Mouse (Mus musculus) heart, embryonic 11.5 days (tissue): Measurements from ENCODE around the gene Prrg4. TPM values are rescaled to one million over a fixed set of nuclear protein-coding genes. Genes with fewer than 3 reads are reported as not detected.
"Not testable (repeated sequence)": the region's sequence is repeated elsewhere in the genome, so short reads cannot be mapped to it uniquely, and the experiment has no call there.

Experiments
- ATAC-seq: fragments of 200-750 bp; cut with Nextera tagmentation; replicated peaks from 2 replicates; pipeline ENCODE4 v1.8.0; 2017; ENCODE audit warnings: moderate library complexity; ENCODE audit not compliant: insufficient number of reproducible peaks, low FRiP score, low TSS enrichment
- H3K27ac ChIP-seq: fragments of 300-500 bp; sonication (generic); 2 replicates; pipeline ENCODE4 v1.5.1; 2014; ENCODE audit warnings: mild to moderate bottlenecking, low read depth, low read length
- H3K27me3 ChIP-seq: fragments of 300-500 bp; sonication (generic); 2 replicates; pipeline ENCODE4 v1.6.1; 2014; ENCODE audit warnings: mild to moderate bottlenecking, low read length, mixed read lengths; ENCODE audit not compliant: control insufficient read depth, insufficient read depth
- H3K36me3 ChIP-seq: fragments of 300-500 bp; sonication (generic); 2 replicates; pipeline ENCODE4 v1.6.1; 2014; ENCODE audit warnings: mild to moderate bottlenecking, low read length, moderate library complexity, mixed read lengths; ENCODE audit not compliant: control insufficient read depth, insufficient read depth
- H3K4me1 ChIP-seq: fragments of 300-500 bp; sonication (generic); 2 replicates; pipeline ENCODE4 v1.6.1; 2014; ENCODE audit warnings: low read length; ENCODE audit not compliant: control insufficient read depth, insufficient read depth
- H3K4me2 ChIP-seq: fragments of 300-500 bp; sonication (generic); 2 replicates; pipeline ENCODE4 v1.6.1; 2014; ENCODE audit warnings: mild to moderate bottlenecking, moderate library complexity
- H3K4me3 ChIP-seq: fragments of 300-500 bp; sonication (generic); 2 replicates; pipeline ENCODE4 v1.5.1; 2014; ENCODE audit warnings: low read depth, low read length
- H3K9ac ChIP-seq: fragments of 300-500 bp; sonication (generic); 2 replicates; pipeline ENCODE4 v1.6.1; 2014; ENCODE audit warnings: mild to moderate bottlenecking, low read depth, low read length, moderate library complexity
- H3K9me3 ChIP-seq: fragments of 300-500 bp; sonication (generic); replicated peaks from 2 replicates; pipeline ENCODE4 v1.6.1; 2016; ENCODE audit warnings: low read length; ENCODE audit not compliant: control insufficient read depth
- WGBS: fragments of 180-500 bp; shearing (Covaris S2); extraction: QIAGEN DNeasy Blood & Tissue Kit; methylation state at CpG from one replicate; pipeline ENCODE4 v1.1.7; 2014; ENCODE audit not compliant: insufficient replicate concordance; 5-methylcytosine and 5-hydroxymethylcytosine counted together
- polyA plus RNA-seq: library from polyadenylated mRNA; unstranded; fragments of >200 nt; fragmentation: Nextera tagmentation; extraction: Ambion mirVana; gene quantifications from 2 replicates; pipeline ENCODE4 v1.2.1, GENCODE M21; 2014

The Prrg4 gene
- polyA plus RNA-seq, 1 experiment from 2014 or later: 0.47 TPM

DNA sequence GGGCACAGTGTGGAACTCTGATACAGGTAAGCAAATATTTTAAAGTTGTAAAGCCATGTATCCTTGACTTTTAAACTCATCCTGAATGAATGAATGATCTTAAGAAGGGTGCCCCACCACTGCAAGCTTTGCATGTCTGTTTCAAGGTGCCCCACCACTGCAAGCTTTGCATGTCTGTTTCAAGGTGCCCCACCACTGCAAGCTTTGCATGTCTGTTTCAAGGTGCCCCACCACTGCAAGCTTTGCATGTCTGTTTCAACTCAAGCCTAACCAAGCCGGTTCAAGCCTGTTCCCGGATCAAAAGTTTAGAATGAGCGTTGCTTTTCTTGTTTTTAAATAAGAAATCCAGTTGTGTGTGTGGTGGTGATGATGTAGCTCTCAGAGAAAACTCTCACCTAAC lies 30.9 kb downstream of the Prrg4 start:
- not testable (repeated sequence) for H3K36me3 ChIP-seq, H3K27me3 ChIP-seq, H3K4me1 ChIP-seq, H3K9ac ChIP-seq, H3K9me3 ChIP-seq, H3K27ac ChIP-seq, ATAC-seq, H3K4me3 ChIP-seq, H3K4me2 ChIP-seq
- WGBS: 83% methylated on average over 3 of the region's 3 CpGs

DNA sequence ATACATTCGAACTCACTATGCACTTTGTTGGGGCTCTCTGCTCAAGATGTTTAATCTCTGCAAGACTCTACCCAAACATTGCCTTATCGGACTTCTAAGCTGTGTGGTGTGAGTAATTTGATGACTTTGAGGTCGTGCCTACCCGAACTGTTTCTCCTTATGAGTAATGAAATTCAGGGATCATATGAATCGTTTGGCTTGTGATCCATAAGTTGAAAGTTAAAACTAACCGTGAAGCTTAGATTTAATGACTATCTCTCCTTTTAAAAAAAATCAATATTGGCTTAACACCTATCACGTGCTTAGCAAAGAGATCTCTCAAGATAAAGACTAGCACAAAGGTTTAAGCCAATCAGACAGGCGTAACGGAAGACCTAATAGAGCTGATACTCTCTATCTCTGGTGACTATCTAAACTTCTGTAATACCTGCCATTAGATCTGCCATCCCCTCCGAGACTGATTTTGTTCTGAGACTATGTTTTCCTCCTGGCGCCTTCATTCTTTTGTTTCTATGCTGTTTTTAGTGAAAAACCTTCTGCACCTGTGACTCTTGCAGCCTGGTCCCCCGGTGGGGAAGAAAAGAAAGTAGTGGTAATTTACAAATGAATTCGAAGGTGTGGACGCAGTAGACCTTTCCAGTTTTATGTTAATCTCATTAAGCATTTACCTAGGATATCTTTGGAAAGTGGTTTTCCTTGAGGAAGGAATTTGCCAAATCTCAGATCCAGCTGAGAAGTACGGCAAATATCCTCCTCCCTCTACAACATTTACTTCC lies 31.9 kb downstream of the Prrg4 start:
- ATAC-seq: no peak
- H3K4me3 ChIP-seq: peak overlapping the region; percentile 95
- H3K4me1 ChIP-seq: peaks cover 6% of the 10 kb centered on the region; the same call in 1 of the 2 replicates
- no peaks in the 10 kb centered on the region for H3K27me3 ChIP-seq
- no peaks in the 10 kb centered on the region for H3K9me3 ChIP-seq
- peak overlapping the region; percentile 99 for H3K9ac ChIP-seq
- WGBS: 2% methylated on average over 15 of the region's 15 CpGs
- H3K27ac ChIP-seq: peak overlapping the region; percentile 99
- no peaks in the 10 kb centered on the region for H3K36me3 ChIP-seq
- peak overlapping the region; percentile 83 for H3K4me2 ChIP-seq

DNA sequence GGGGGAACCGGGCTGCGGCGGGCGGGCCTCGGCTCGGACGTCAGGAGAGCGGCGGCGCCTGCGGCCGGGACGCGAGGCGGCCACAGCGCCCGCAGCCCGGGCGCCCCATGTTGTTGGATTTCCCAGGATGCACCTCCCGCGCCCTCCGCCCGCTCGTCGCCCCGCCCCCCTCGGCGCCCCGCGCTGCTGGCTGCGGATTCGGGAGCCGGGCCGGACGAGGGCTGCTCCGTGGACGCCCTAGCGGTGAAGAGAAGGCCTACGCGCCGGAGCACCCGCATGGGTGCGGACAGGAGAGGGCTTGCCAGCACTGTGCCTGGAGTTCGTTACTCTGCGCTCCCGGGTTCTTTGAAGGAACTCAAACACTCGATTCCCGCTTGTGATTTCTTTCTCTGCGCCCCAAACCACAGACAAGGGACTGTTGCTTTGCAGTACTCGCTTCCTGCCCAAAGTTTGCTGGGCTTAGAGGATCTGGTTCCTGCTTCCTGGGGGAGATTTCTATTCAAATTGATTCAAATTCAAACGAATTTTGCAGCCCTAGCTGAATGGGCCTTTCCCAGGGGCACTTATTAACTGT lies 32.7 kb downstream of the Prrg4 start:
- H3K4me1 ChIP-seq: peaks cover 6% of the 10 kb centered on the region; the same call in 1 of the 2 replicates
- under 1% methylated on average over 42 of the region's 51 CpGs for WGBS
- peak overlapping the region; percentile 99 for H3K9ac ChIP-seq
- H3K27ac ChIP-seq: peak overlapping the region; percentile 99
- H3K9me3 ChIP-seq: no peaks in the 10 kb centered on the region
- no peaks in the 10 kb centered on the region for H3K27me3 ChIP-seq
- peak; percentile 93 for ATAC-seq
- H3K4me2 ChIP-seq: peak overlapping the region; percentile 83
- peak overlapping the region; percentile 95 for H3K4me3 ChIP-seq
- no peaks in the 10 kb centered on the region for H3K36me3 ChIP-seq

DNA sequence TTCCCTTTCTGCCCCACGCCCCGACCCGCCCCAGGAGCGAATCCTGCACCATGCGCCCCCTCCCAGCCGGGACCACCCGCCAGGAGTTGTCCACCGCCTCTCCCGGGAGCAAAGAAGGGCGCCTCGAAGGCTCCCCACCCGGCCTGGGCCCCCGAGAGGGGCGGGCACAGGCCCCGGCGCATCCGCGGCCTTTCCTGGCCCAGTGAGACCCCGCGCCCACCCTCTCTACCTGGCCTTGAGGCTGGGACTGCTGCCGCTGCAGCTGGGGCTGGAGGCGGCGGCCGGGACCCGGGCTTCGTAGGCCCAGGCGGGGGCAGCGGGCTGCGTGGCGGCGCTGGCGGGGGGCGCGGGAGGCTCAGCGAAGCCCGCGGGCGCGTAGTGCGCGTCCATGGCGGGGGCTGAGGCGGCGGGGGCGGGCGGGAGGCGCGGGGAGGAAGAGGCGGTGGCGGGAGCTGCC lies 33.3 kb downstream of the Prrg4 start, which contains the start of gene Qser1:
Gene Qser1, minus strand, starts transcription at position 390 of the 457 bp plus-strand sequence.
- peak within 1 kb of the TSS; percentile 83 for H3K4me2 ChIP-seq
- no peaks in the 10 kb centered on the region for H3K9me3 ChIP-seq
- under 1% methylated on average over 30 of the region's 50 CpGs for WGBS
- H3K36me3 ChIP-seq: no peaks in the 10 kb centered on the region
- peak; percentile 66; the same call in 1 of the 2 replicates for ATAC-seq
- H3K9ac ChIP-seq: peak within 1 kb of the TSS; percentile 99
- H3K27me3 ChIP-seq: no peaks in the 10 kb centered on the region
- peak within 1 kb of the TSS; percentile 99 for H3K27ac ChIP-seq
- peaks cover 6% of the 10 kb centered on the region; the same call in 1 of the 2 replicates for H3K4me1 ChIP-seq
- peak within 1 kb of the TSS; percentile 95 for H3K4me3 ChIP-seq

DNA sequence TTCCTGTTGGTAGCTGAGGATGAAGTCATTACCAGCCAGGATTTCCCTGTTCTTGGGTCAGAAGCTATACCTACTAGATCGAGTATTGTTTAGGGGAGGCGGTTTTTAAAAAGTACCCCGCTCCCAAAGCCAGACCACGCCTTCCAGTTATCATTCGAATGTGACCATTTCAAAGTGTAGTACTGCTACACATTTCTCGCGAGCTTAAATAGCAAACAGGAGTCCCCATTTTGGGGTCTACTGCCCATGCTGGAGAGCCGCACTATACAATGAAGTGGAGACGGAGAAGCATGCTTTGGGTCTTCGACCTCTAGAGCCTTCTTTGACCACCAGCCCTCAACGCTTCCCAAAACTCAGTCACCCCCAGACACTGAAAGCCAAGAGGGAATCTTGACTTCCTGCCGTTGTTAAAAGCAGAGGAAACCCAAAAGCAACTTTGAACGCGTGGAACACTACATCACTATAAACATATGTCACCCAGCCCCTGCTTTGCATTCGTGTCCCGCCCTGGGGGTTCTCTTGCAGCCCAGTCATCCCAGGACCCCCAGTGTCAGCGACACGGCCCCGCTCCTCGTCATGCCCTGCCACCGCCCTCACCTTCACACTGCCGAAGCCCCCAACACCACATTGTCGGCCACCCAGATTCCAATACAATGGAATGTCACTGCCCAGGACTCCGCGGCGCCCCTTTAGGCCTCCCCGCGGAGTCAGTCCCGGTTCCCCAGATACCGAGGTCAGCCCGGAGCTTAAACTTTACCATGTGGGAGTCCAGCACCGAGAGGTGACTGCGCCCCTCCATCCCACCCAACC lies 33.9 kb downstream of the Prrg4 start:
- Histone ChIP-seq H3K27me3 (no peaks in the 10 kb centered on the region), H3K36me3 (no peaks in the 10 kb centered on the region), H3K9me3 (no peaks in the 10 kb centered on the region), H3K4me1 (peaks cover 6% of the 10 kb centered on the region; the same call in 1 of the 2 replicates), H3K4me2 (peak overlapping the region; percentile 83), H3K9ac (peak overlapping the region; percentile 99), H3K4me3 (peak overlapping the region; percentile 95), H3K27ac (peak overlapping the region; percentile 99)
- ATAC-seq: peak; percentile 14
- WGBS: under 1% methylated on average over 33 of the region's 33 CpGs

DNA sequence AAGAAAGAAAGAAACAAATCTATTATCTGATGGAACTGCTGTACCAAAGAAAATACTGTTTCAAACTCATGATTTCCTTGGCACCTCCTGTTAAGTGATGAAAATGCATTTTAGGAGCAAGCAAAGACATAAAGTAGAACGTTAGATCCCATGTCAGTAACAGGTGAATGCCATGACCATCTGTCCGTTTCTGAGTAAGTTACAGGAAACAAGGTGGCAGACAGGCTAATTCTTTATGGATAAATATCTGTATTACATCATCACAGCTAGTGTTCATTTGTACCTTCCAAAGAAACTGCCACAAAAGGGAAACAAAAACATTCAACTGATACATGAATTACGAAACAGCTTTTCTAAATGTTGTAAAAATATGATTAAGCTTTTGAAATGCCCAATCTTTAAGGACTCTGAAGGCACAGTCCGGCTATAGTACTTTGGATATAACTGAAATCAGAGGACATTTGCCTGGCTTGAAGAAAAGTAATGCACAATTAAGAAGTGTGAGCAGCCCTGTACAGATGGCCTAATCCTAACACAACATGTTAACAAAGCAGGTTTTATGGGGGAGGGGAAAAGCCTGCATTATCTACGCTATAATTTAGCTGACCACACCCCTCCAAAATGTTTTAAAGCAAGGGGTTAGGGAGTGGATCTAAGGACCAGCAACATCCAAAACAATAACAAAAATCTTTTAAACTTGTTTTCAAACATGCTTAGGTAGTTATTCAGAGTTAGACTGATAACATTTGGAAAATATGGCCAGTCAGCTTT lies 35.3 kb downstream of the Prrg4 start:
- Histone ChIP-seq H3K36me3 (0 out of 2 replicates have a peak, but pooled peaks cover 2% of the 10 kb centered on the region), H3K9ac (no peak overlapping the region), H3K4me1 (peaks cover 6% of the 10 kb centered on the region; the same call in 1 of the 2 replicates), H3K27me3 (no peaks in the 10 kb centered on the region), H3K9me3 (no peaks in the 10 kb centered on the region), H3K27ac (no peak overlapping the region), H3K4me2 (no peak overlapping the region), H3K4me3 (no peak overlapping the region)
- 64% methylated on average over 5 of the region's 5 CpGs for WGBS
- no peak for ATAC-seq

DNA sequence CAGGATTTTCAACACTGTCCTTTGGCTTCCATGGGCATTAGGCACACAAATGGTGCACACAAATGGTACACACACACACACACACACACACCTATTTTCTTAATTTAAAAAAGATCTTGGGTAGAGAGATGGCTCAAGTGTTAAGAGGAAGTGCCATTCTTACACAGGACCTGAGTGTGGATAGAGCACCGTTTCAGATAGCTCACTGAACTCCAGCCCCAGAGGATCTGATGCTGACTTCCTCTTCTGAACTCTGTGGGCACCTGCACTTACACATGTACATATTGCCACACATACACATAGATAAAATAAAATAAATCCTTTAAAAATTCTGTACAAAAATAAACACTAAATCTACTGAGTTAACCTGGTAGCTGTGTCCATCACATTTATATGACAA lies 44.2 kb downstream of the Prrg4 start:
- no peak overlapping the region for H3K4me3 ChIP-seq
- 74% methylated on average over 1 of the region's 1 CpGs for WGBS
- no peaks in the 10 kb centered on the region for H3K4me1 ChIP-seq
- no peak overlapping the region for H3K9ac ChIP-seq
- no peak overlapping the region for H3K27ac ChIP-seq
- H3K9me3 ChIP-seq: no peaks in the 10 kb centered on the region; the same call in 1 of the 2 replicates
- H3K27me3 ChIP-seq: no peaks in the 10 kb centered on the region
- no peak for ATAC-seq
- no peak overlapping the region for H3K4me2 ChIP-seq
- H3K36me3 ChIP-seq: peaks cover 2% of the 10 kb centered on the region; the same call in 1 of the 2 replicates
